Mouse (Mus musculus) embryonic facial prominence, embryonic 14.5 days (tissue): ENCODE results near the gene Zc3h7b. TPM values are rescaled to one million over a fixed set of nuclear protein-coding genes. Genes with fewer than 3 reads are reported as not detected.

Experiments
- ATAC-seq: fragments of 200-750 bp; cut with Nextera tagmentation; 2 replicates; pipeline ENCODE4 v1.8.0; 2017; ENCODE audit warnings: low read depth, moderate number of reproducible peaks, moderate TSS enrichment
- DNase-seq: peaks from one replicate; pipeline ENCODE4 v3.0.0-alpha.2; 2015; ENCODE audit warnings: low spot score
- H3K27ac ChIP-seq: fragments of 300-500 bp; sonication (generic); replicated peaks from 2 replicates; pipeline ENCODE4 v1.5.1; 2014; ENCODE audit warnings: low read depth, mild to moderate bottlenecking, low read length, moderate library complexity
- H3K27me3 ChIP-seq: fragments of 300-500 bp; sonication (generic); replicated peaks from 2 replicates; pipeline ENCODE4 v1.6.1; 2014; ENCODE audit warnings: low read length; ENCODE audit not compliant: control insufficient read depth, insufficient read depth
- H3K36me3 ChIP-seq: fragments of 300-500 bp; sonication (generic); 2 replicates; pipeline ENCODE4 v1.6.1; 2014; ENCODE audit warnings: low read length, mixed read lengths; ENCODE audit not compliant: control insufficient read depth, insufficient read depth
- H3K4me1 ChIP-seq: fragments of 300-500 bp; sonication (generic); 2 replicates; pipeline ENCODE4 v1.6.1; 2014; ENCODE audit warnings: antibody characterized with exemption, low read length; ENCODE audit not compliant: control insufficient read depth, insufficient read depth
- H3K4me2 ChIP-seq: fragments of 300-500 bp; sonication (generic); 2 replicates; pipeline ENCODE4 v1.6.1; 2014; ENCODE audit warnings: low read depth, mild to moderate bottlenecking, low read length, moderate library complexity, mixed read lengths
- H3K4me3 ChIP-seq: fragments of 300-500 bp; sonication (generic); 2 replicates; pipeline ENCODE4 v1.5.1; 2014; ENCODE audit warnings: low read depth, mild to moderate bottlenecking, low read length
- H3K9ac ChIP-seq: fragments of 300-500 bp; sonication (generic); 2 replicates; pipeline ENCODE4 v1.6.1; 2014; ENCODE audit warnings: low read depth, mild to moderate bottlenecking, low read length, moderate library complexity, mixed read lengths
- H3K9me3 ChIP-seq: fragments of 300-500 bp; sonication (generic); 2 replicates; pipeline ENCODE4 v1.6.1; 2016; ENCODE audit warnings: low read length; ENCODE audit not compliant: control insufficient read depth
- WGBS: fragments of 180-500 bp; shearing (Covaris S2); extraction: QIAGEN DNeasy Blood & Tissue Kit; methylation state at CpG from one replicate; pipeline ENCODE4 v1.1.7; 2014; 5-methylcytosine and 5-hydroxymethylcytosine counted together
- polyA plus RNA-seq: library from polyadenylated mRNA; unstranded; fragments of >200 nt; fragmentation: Nextera tagmentation; extraction: Ambion mirVana; gene quantifications from 2 replicates; pipeline ENCODE4 v1.2.1, GENCODE M21; 2014

Gene Zc3h7b
- polyA plus RNA-seq, 1 experiment from 2014 or later: 28.7 TPM

- Histone ChIP-seq H3K4me3 (peak overlapping the region; percentile 67), H3K27me3 (no peaks in the 10 kb centered on the region), H3K4me2 (peak overlapping the region; percentile 70), H3K4me1 (peaks cover 38% of the 10 kb centered on the region), H3K9ac (peak overlapping the region; percentile 81), H3K9me3 (no peaks in the 10 kb centered on the region), H3K36me3 (peaks cover 11% of the 10 kb centered on the region), H3K27ac (peak overlapping the region; percentile 96)
- DNase-seq (peak; percentile 100), ATAC-seq (peak; percentile 97)
- under 1% methylated on average over 59 of the region's 89 CpGs for WGBS
Measured at GRCm38 (mm10) chr15:81810671-81811598, 66.1 kb downstream of the Zc3h7b start.

- ATAC-seq (no peak), DNase-seq (no peak)
- peaks cover 32% of the 10 kb centered on the region for H3K4me1 ChIP-seq
- WGBS: 3% methylated on average over 10 of the region's 26 CpGs
- H3K4me3 ChIP-seq: peak overlapping the region; percentile 67
- no peaks in the 10 kb centered on the region for H3K9me3 ChIP-seq
- peak overlapping the region; percentile 70 for H3K4me2 ChIP-seq
- peak overlapping the region; percentile 81 for H3K9ac ChIP-seq
- H3K36me3 ChIP-seq: peaks cover 18% of the 10 kb centered on the region
- no peaks in the 10 kb centered on the region for H3K27me3 ChIP-seq
- peak overlapping the region; percentile 78 for H3K27ac ChIP-seq
Measured at GRCm38 (mm10) chr15:81811599-81811996, 66.7 kb downstream of the Zc3h7b start.

- peaks cover 24% of the 10 kb centered on the region for H3K36me3 ChIP-seq
- H3K9me3 ChIP-seq: no peaks in the 10 kb centered on the region
- peak overlapping the region; percentile 67 for H3K4me3 ChIP-seq
- peak overlapping the region; percentile 70 for H3K4me2 ChIP-seq
- DNase-seq (no peak), ATAC-seq (no peak)
- 35% methylated on average over 3 of the region's 3 CpGs for WGBS
- peak overlapping the region; percentile 11; the same call in 1 of the 2 replicates for H3K27ac ChIP-seq
- H3K4me1 ChIP-seq: peaks cover 26% of the 10 kb centered on the region
- H3K27me3 ChIP-seq: no peaks in the 10 kb centered on the region
- peak overlapping the region; percentile 81 for H3K9ac ChIP-seq
Measured at GRCm38 (mm10) chr15:81812287-81812686, 67.4 kb downstream of the Zc3h7b start.

GRCm38 (mm10) chr15:81812696-81813631 is 68.1 kb downstream of the Zc3h7b start:
- Histone ChIP-seq H3K27me3 (no peaks in the 10 kb centered on the region), H3K36me3 (peaks cover 30% of the 10 kb centered on the region), H3K4me3 (peak overlapping the region; percentile 67), H3K4me1 (peaks cover 25% of the 10 kb centered on the region), H3K9me3 (no peaks in the 10 kb centered on the region), H3K27ac (peak overlapping the region; percentile 11; the same call in 1 of the 2 replicates), H3K9ac (peak overlapping the region; percentile 81; the same call in 1 of the 2 replicates), H3K4me2 (peak overlapping the region; percentile 70)
- ATAC-seq (no peak), DNase-seq (no peak)
- WGBS: 61% methylated on average over 7 of the region's 7 CpGs

- peaks cover 23% of the 10 kb centered on the region for H3K4me1 ChIP-seq
- no peak for ATAC-seq
- no peaks in the 10 kb centered on the region for H3K9me3 ChIP-seq
- no peak overlapping the region for H3K4me3 ChIP-seq
- H3K27me3 ChIP-seq: no peaks in the 10 kb centered on the region
- no peak overlapping the region for H3K27ac ChIP-seq
- no peak overlapping the region for H3K9ac ChIP-seq
- no peak for DNase-seq
- WGBS: 61% methylated on average over 5 of the region's 5 CpGs
- peaks cover 39% of the 10 kb centered on the region for H3K36me3 ChIP-seq
- H3K4me2 ChIP-seq: no peak overlapping the region
Measured at GRCm38 (mm10) chr15:81813986-81814705, 69.3 kb downstream of the Zc3h7b start.

GRCm38 (mm10) chr15:81814716-81815370 is 70.0 kb downstream of the Zc3h7b start:
- WGBS: 92% methylated on average over 12 of the region's 12 CpGs
- Histone ChIP-seq H3K4me1 (peaks cover 16% of the 10 kb centered on the region), H3K9ac (no peak overlapping the region), H3K27me3 (no peaks in the 10 kb centered on the region), H3K4me3 (no peak overlapping the region), H3K4me2 (no peak overlapping the region), H3K9me3 (no peaks in the 10 kb centered on the region), H3K27ac (no peak overlapping the region), H3K36me3 (peaks cover 42% of the 10 kb centered on the region)
- DNase-seq (no peak), ATAC-seq (no peak)

GRCm38 (mm10) chr15:81818404-81818803 is 73.5 kb downstream of the Zc3h7b start:
- no peak overlapping the region for H3K9ac ChIP-seq
- no peaks in the 10 kb centered on the region for H3K27me3 ChIP-seq
- peaks cover 2% of the 10 kb centered on the region; the same call in 1 of the 2 replicates for H3K4me1 ChIP-seq
- no peaks in the 10 kb centered on the region for H3K9me3 ChIP-seq
- H3K4me2 ChIP-seq: no peak overlapping the region
- WGBS: 92% methylated on average over 3 of the region's 3 CpGs
- DNase-seq: no peak
- peaks cover 68% of the 10 kb centered on the region for H3K36me3 ChIP-seq
- no peak for ATAC-seq
- no peak overlapping the region for H3K27ac ChIP-seq
- H3K4me3 ChIP-seq: no peak overlapping the region
